Mouse (Mus musculus) embryonic fibroblast, embryonic 13.5 days (primary cell): ENCODE results near the gene Adamts5.

Experiments
- CTCF ChIP-seq: IDR thresholded peaks from 2 replicates; pipeline ENCODE4 v1.5.1; 2011; ENCODE audit warnings: mild to moderate bottlenecking, control low read depth, low read length, moderate library complexity, borderline replicate concordance; ENCODE audit not compliant: insufficient read depth
- POLR2A ChIP-seq: IDR thresholded peaks from 2 replicates; pipeline ENCODE4 v1.6.1; 2011; ENCODE audit warnings: low read depth, mild to moderate bottlenecking, control low read depth, low read length, moderate library complexity

DNA sequence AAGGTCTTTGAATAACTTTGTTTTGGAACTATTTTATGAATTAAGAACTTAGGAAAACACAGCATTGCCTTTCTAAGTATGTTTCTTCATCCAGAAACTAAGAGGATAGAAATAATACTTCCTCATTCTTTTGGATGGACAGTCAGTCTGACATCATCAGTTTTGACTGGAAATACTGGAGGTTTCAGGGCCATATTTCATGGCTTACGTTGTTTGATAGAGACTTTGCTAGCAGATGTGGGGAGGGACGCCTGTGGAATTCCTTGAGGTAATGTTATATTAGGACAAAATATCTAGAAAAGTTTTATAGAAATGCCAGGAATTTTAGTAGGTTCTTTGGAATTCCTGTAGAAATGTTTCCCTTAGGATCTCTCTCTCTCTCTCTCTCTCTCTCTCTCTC lies 48.7 kb upstream of the Adamts5 start:
- TF ChIP-seq CTCF (no peak), POLR2A (no peak)
